Mouse (Mus musculus): ENCODE results near the gene Il20.

DNA sequence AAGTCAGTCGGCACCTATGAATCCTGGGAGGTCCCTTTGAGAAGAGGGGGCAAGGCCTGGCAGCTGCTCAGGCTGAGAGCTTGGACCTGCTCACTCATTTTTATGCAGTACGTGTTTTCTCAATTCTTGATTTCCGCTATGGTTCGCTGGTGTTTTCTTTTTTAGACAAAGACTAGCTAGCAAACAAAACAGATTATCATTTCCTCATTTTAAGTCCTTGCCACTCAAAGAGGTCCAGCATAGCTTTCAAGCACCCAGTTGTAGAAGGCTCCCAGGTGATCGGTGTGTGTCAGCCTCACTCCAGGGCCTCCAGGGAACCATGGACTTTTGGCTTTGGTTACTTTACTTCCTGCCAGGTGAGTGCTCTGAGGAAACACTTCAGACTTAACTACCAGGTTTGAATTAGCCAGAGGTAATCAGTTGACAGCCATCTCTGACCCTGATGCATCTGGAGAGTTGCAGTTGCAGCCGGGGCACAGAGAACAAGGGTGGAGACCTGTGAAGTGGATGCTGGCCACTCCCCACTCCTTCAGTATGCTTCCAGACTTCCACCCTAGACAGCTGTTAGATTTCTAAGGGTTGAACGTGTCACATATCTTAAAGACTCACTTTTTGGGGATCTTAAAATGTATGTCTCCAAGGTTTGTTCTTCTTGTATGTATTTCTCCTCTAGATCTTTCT lies 45.6 kb downstream of the Il20 start, which contains the start of gene Fcmr:
- TF ChIP-seq POLR2A (IDR thresholded peaks at IDR 0.05; ENCODE audit: low read depth, low read length) (no peak), CTCF (conservative IDR thresholded peaks at IDR 0.05; ENCODE audit: insufficient read depth, insufficient read length, low read depth, low read length) (no peak)

All from kidney, adult 2 months (tissue).